Mouse (Mus musculus) midbrain, embryonic 14.5 days (tissue): ENCODE measurements around the gene Igtp. TPM values are rescaled to one million over a fixed set of nuclear protein-coding genes. Genes with fewer than 3 reads are reported as not detected.
A peak's percentile ranks its signal among the peaks of the same experiment; 100 is the strongest.
"Not testable (repeated sequence)": the region's sequence is repeated elsewhere in the genome, so short reads cannot be mapped to it uniquely, and the experiment has no call there.

ENCODE experiments used
- ATAC-seq: fragments of 200-750 bp; cut with Nextera tagmentation; 2 replicates; pipeline ENCODE4 v1.8.0; 2017; ENCODE audit warnings: moderate number of reproducible peaks, moderate library complexity; ENCODE audit not compliant: low FRiP score, low TSS enrichment
- DNase-seq: peaks from one replicate; pipeline ENCODE4 v3.0.0-alpha.2; 2015
- H3K27ac ChIP-seq: fragments of 300-500 bp; sonication (generic); replicated peaks from 2 replicates; pipeline ENCODE4 v1.5.1; 2014; ENCODE audit warnings: mild to moderate bottlenecking, low read depth, low read length, moderate library complexity
- H3K27me3 ChIP-seq: fragments of 300-500 bp; sonication (generic); 2 replicates; pipeline ENCODE4 v1.6.1; 2014; ENCODE audit warnings: low read length, control low read depth, mixed read lengths; ENCODE audit not compliant: control insufficient read depth, insufficient read depth
- H3K36me3 ChIP-seq: fragments of 300-500 bp; sonication (generic); 2 replicates; pipeline ENCODE4 v1.6.1; 2014; ENCODE audit warnings: low read length, control low read depth; ENCODE audit not compliant: control insufficient read depth, insufficient read depth
- H3K4me1 ChIP-seq: fragments of 300-500 bp; sonication (generic); 2 replicates; pipeline ENCODE4 v1.6.1; 2014; ENCODE audit warnings: mild to moderate bottlenecking, antibody characterized with exemption, low read length, control low read depth; ENCODE audit not compliant: control insufficient read depth, insufficient read depth
- H3K4me2 ChIP-seq: fragments of 300-500 bp; sonication (generic); 2 replicates; pipeline ENCODE4 v1.6.1; 2014; ENCODE audit warnings: mild to moderate bottlenecking, low read length, moderate library complexity
- H3K4me3 ChIP-seq: fragments of 300-500 bp; sonication (generic); replicated peaks from 2 replicates; pipeline ENCODE4 v1.5.1; 2014; ENCODE audit warnings: low read depth, low read length
- H3K9ac ChIP-seq: fragments of 300-500 bp; sonication (generic); replicated peaks from 2 replicates; pipeline ENCODE4 v1.6.1; 2014; ENCODE audit warnings: mild to moderate bottlenecking, low read length, moderate library complexity
- H3K9me3 ChIP-seq: fragments of 300-500 bp; sonication (generic); 2 replicates; pipeline ENCODE4 v1.6.1; 2016; ENCODE audit warnings: low read length, control low read depth, mixed read lengths; ENCODE audit not compliant: control insufficient read depth
- WGBS: fragments of 180-500 bp; shearing (Covaris S2); extraction: QIAGEN DNeasy Blood & Tissue Kit; methylation state at CpG from one replicate; pipeline ENCODE4 v1.1.7; 2014; 5-methylcytosine and 5-hydroxymethylcytosine counted together
- polyA plus RNA-seq: library from polyadenylated mRNA; unstranded; fragments of >200 nt; fragmentation: Nextera tagmentation; extraction: Ambion mirVana; gene quantifications from 2 replicates; pipeline ENCODE4 v1.2.1, GENCODE M21; 2014

Igtp gene
- polyA plus RNA-seq: 0.46 and 3.2 TPM in 2 replicates

DNA sequence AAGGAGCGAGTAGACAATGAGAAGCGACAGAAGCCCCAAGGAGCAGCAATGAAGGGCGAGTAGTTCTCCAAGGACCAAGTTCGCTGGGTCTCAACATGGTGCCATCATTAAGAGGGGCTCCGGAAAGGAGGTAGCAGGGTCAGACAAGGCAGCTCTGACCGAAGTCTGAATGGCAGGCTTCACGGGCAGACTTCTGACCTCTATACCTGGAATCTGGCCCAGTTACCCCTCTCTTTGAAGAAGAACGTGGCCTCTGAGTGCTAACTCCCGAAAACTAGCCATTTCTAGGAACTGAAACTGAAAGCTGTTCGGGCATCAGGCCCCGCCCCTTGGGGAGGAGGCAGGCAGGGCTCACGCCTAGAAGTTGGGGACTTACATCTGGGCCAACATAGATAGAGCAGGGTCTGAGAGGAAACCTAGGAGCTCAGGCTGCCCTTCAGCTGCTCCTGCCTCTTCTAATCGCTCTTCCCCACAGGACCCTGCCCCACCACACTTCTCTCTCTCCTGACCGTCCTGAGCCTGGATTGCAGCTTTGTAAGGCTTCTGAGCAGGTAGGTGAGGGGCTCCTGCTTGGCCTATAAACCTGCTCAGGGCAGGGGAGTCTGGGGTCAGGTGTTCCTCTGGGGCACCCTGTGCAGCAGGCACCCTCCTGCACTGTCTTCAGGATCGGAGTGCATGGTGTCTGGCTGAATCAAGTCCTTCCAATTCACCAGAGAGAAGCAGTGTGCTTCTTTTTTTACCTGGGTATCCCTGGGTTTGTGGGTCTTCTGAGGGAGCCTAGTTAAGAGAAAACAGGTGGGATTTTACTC is at the start of gene Igtp, which contains the start of gene Irgm2:
Igtp (plus strand) TSS at position 328 of the 809 bp plus-strand sequence.
Irgm2 (plus strand) TSS at position 390 of the 809 bp plus-strand sequence.
- peak; percentile 31 for DNase-seq
- not testable (repeated sequence) for H3K9me3 ChIP-seq, ATAC-seq, H3K27ac ChIP-seq, H3K4me1 ChIP-seq, H3K36me3 ChIP-seq, H3K27me3 ChIP-seq
- 8% methylated on average over 14 of the region's 15 CpGs for WGBS
- Histone ChIP-seq H3K9ac (peak within 1 kb of the TSS; percentile 40; the same call in 1 of the 2 replicates), H3K4me2 (peak within 1 kb of the TSS; percentile 50), H3K4me3 (peak within 1 kb of the TSS; percentile 29)

DNA sequence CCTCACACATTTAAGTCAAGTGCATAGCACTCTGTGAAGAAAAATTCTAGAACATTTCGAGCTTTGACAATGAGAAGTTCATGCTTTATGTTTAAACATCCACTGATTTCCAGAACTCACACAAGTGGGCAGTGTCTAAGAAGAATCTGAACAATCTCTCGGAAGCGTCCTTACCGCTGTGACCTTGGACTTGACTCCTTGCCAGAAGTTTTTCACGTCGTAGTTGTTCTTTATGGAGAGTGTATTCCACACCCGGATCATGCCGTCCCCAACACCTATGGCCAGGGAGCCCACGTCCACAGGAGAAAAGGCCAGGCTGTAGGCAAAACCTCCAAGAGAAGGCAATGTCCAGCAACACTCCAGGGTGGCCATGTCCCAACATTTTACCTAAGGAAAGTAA is 43.9 kb upstream of the Igtp start:
- Histone ChIP-seq H3K9ac (no peak overlapping the region), H3K4me1 (no peaks in the 10 kb centered on the region), H3K4me2 (no peak overlapping the region), H3K4me3 (no peak overlapping the region), H3K27ac (no peak overlapping the region), H3K27me3 (no peaks in the 10 kb centered on the region), H3K9me3 (no peaks in the 10 kb centered on the region), H3K36me3 (peaks cover 80% of the 10 kb centered on the region)
- ATAC-seq (no peak), DNase-seq (no peak)
- 95% methylated on average over 9 of the region's 9 CpGs for WGBS

DNA sequence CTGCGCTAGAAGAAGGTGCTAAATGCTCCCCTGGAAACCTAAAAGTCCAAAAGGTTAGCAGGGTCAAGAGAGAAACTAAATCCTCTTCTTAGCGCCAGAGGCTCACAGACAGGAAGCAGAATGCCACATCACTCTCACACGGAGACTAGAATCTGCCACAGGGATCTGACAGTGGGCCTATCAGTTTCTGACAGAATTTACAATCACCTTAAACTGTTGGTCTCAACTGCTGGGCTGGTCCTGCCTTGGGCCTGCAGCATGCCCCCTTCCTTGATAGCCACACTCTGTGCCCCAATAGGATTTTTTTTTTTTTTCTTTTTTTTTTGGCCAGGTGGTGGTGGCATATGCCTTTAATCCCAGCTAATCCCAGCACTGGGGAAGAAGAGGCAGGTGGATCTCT is 42.5 kb upstream of the Igtp start:
- ATAC-seq (no peak), DNase-seq (no peak)
- no peak overlapping the region for H3K27ac ChIP-seq
- WGBS: 90% methylated on average over 3 of the region's 3 CpGs
- H3K4me1 ChIP-seq: no peaks in the 10 kb centered on the region
- H3K27me3 ChIP-seq: no peaks in the 10 kb centered on the region
- H3K4me2 ChIP-seq: no peak overlapping the region
- no peak overlapping the region for H3K4me3 ChIP-seq
- peaks cover 76% of the 10 kb centered on the region for H3K36me3 ChIP-seq
- H3K9ac ChIP-seq: no peak overlapping the region
- H3K9me3 ChIP-seq: no peaks in the 10 kb centered on the region

DNA sequence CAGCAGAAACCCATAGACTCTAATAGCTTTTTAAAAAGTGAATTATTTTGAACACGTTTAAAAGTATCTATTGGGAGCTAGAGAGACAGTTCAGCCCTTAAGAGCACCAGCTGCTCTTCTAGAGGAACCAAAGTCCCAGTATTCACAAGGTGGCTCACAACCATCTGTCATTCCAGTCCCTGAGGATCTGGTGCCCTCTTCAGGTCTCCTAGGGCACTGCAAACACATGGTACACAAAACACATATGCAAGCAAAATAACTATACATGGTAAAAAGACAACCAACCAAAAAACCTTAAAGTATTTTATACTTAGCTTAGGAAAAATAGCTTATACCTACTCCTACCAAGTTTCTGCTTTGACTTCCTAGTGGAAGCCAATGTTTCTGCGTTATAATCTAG is 34.3 kb upstream of the Igtp start:
- H3K36me3 ChIP-seq: peaks cover 48% of the 10 kb centered on the region
- no peak overlapping the region for H3K4me2 ChIP-seq
- no peaks in the 10 kb centered on the region for H3K4me1 ChIP-seq
- no peak overlapping the region for H3K27ac ChIP-seq
- H3K27me3 ChIP-seq: no peaks in the 10 kb centered on the region
- no peak overlapping the region for H3K4me3 ChIP-seq
- H3K9ac ChIP-seq: no peak overlapping the region
- H3K9me3 ChIP-seq: no peaks in the 10 kb centered on the region; the same call in 1 of the 2 replicates
- 97% methylated on average over 2 of the region's 2 CpGs for WGBS
- DNase-seq (no peak), ATAC-seq (no peak)

DNA sequence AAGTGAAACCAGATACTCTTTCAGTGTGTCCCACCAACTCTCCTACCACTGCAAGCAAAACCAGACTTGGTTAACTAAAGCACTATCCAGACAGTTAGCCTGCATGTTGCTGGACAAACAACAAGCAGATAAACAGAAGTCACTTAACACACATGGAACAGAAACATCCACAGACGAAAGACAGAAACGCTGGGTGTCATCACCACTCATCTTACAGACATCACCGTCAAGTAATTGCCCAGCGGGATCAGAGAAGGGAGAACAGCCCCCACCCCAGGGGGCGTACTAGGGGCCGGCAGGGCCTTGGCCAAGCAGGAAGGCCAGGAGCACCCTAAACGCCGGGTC is 31.6 kb upstream of the Igtp start:
- Histone ChIP-seq H3K4me1 (peaks cover 3% of the 10 kb centered on the region; the same call in 1 of the 2 replicates), H3K9ac (peak overlapping the region; percentile 76), H3K4me2 (peak overlapping the region; percentile 68), H3K27ac (peak overlapping the region; percentile 67; the same call in 1 of the 2 replicates), H3K36me3 (peaks cover 28% of the 10 kb centered on the region), H3K27me3 (no peaks in the 10 kb centered on the region), H3K9me3 (no peaks in the 10 kb centered on the region; the same call in 1 of the 2 replicates), H3K4me3 (peak overlapping the region; percentile 84)
- ATAC-seq (no peak), DNase-seq (no peak)
- 0% methylated on average over 8 of the region's 8 CpGs for WGBS

DNA sequence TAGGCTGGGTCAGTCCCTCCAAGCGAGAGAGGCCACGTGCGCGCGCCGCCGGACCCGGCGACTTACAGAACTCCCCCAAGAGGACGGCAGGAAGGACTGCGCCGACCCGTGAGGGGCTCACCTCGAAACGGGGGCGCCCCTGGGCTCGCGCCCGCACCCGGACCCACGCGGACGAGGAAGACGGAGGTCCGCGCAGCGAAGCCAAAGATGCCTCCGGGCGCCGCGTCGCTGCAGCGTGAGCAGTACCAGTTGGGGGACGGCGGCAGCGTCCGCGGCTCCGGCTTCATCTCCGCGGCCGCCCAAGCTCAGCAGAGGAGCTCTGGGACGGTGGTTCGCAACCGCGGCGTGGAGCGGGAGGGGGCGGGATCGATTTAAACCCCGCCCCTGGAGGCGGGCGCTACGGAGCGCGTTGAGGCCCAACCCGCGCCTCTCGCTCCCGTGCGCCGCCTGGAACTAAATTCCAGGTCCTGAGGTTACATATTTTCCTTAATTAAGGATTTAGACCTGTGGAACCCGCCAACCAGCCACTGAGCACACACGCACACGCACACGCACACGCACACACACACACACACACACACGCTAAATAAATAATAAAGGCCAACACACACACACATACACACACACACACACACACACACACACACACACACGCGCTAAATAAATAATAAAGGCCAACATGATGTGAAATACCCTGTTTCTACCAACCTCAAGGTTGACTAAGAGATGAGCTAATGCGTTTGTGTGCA is 31.0 kb upstream of the Igtp start, which contains the start of gene Gemin5:
Gemin5 (minus strand) TSS at position 373 of the 749 bp plus-strand sequence.
- Histone ChIP-seq H3K9ac (peak within 1 kb of the TSS; percentile 76), H3K27me3 (no peaks in the 10 kb centered on the region), H3K4me3 (peak within 1 kb of the TSS; percentile 84), H3K4me2 (peak within 1 kb of the TSS; percentile 68), H3K9me3 (no peaks in the 10 kb centered on the region; the same call in 1 of the 2 replicates), H3K4me1 (peaks cover 3% of the 10 kb centered on the region; the same call in 1 of the 2 replicates), H3K36me3 (peaks cover 26% of the 10 kb centered on the region), H3K27ac (peak within 1 kb of the TSS; percentile 67)
- peak; percentile 87 for ATAC-seq
- WGBS: 2% methylated on average over 71 of the region's 71 CpGs
- DNase-seq: peak; percentile 94

DNA sequence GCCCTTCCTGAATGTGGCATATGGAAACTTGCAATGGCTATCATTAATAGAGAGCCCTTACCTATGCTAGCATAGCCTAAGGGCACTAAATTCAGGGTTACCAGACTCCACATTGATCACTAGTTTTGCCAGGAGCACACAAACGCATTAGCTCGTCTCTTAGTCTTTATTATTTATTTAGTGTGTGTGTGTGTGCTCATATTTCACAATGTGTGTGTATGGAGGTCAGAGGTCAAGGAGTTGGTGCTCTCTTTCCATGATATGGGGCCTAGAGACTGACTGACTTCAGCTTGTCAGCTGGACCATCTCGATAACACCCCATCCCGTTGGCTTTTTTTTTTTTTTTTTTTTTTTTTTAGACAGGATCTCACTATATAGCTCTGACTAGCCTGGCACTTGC is 29.7 kb upstream of the Igtp start:
- 87% methylated on average over 4 of the region's 4 CpGs for WGBS
- Histone ChIP-seq H3K4me1 (peaks cover 3% of the 10 kb centered on the region; the same call in 1 of the 2 replicates), H3K9ac (no peak overlapping the region), H3K9me3 (no peaks in the 10 kb centered on the region; the same call in 1 of the 2 replicates), H3K27me3 (no peaks in the 10 kb centered on the region), H3K4me3 (no peak overlapping the region), H3K4me2 (no peak overlapping the region), H3K36me3 (peaks cover 29% of the 10 kb centered on the region), H3K27ac (no peak overlapping the region)
- DNase-seq (no peak), ATAC-seq (no peak)

DNA sequence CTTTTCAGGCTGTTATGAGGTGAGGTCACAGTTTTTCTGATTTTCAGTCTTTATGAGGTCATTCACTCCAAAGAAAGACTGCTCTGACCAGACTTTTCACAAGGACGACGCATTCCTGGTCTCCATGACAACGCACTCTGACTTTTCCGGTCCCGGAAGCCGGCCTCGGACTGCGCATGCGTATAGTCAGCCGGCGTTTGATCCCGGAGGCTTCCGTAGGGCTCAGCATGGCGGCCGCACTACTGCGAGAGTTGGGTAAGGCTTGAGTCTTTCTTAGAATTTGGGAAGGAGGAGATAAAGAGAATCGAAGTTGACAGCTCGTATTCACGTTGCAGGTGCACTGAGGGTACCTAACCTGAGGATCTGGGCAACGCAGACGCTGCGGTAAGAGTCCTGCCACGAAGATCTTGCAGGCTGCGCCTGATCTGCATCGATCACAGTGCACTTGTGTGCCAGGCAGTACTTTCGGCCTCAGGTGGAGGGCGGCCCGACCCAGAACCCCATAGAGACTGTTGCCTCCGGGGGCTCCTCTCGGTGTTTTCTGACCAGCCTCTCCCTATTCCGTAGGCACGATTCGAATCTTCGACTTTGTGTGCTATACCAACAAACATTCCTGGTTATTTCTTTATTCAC is 27.8 kb upstream of the Igtp start, which contains the start of gene Mrpl22:
Mrpl22 (plus strand) TSS at position 203 of the 633 bp plus-strand sequence.
- WGBS: under 1% methylated on average over 34 of the region's 34 CpGs
- peak within 1 kb of the TSS; percentile 60; the same call in 1 of the 2 replicates for H3K27ac ChIP-seq
- peak within 1 kb of the TSS; percentile 54 for H3K4me2 ChIP-seq
- H3K4me1 ChIP-seq: peaks cover 3% of the 10 kb centered on the region; the same call in 1 of the 2 replicates
- H3K27me3 ChIP-seq: no peaks in the 10 kb centered on the region
- peak; percentile 99 for DNase-seq
- peak within 1 kb of the TSS; percentile 66 for H3K9ac ChIP-seq
- ATAC-seq: peak; percentile 76
- H3K36me3 ChIP-seq: peaks cover 35% of the 10 kb centered on the region
- H3K9me3 ChIP-seq: no peaks in the 10 kb centered on the region
- peak within 1 kb of the TSS; percentile 61 for H3K4me3 ChIP-seq
